Mouse (Mus musculus) adipose tissue, adult 10 weeks (tissue): ENCODE results near the gene Ergic1. TPM values are rescaled to one million over a fixed set of nuclear protein-coding genes. Genes with fewer than 3 reads are reported as not detected.

Source experiments
- polyA plus RNA-seq: library from polyadenylated mRNA; stranded (reverse); fragments of 350-450 nt; fragmentation: Illumina TruSeq; extraction: RNeasy Lipid Tissue Mini Kit (QIAGEN cat#74804); gene quantifications from one replicate; pipeline ENCODE4 v1.2.3, GENCODE M21; 2014; ENCODE audit warnings: low read depth, low replicate concordance

Gene Ergic1
- 165 TPM for polyA plus RNA-seq

GRCm38 (mm10) chr17:26561290-26561640 lies at the start of gene Ergic1:
Ergic1 (plus strand) TSS chr17:26561489.

GRCm38 (mm10) chr17:26561651-26562181 lies 427 bp downstream of the Ergic1 start, which contains the start of gene Dusp1:
Dusp1 (minus strand) TSS chr17:26562128.

GRCm38 (mm10) chr17:26662978-26663683 lies 101.8 kb downstream of the Ergic1 start, which contains the start of gene Atp6v0e:
Atp6v0e (plus strand) TSS chr17:26663231.

Other genes with a start within 250 kb of the Ergic1 start
- gene Neurl1b, start 146.7 kb upstream of the Ergic1 start, polyA plus RNA-seq, result 2.3 TPM
- 84.0 TPM for gene Dusp1, start 639 bp downstream of the Ergic1 start, polyA plus RNA-seq
- 277 TPM for gene Atp6v0e, start 101.7 kb downstream of the Ergic1 start, polyA plus RNA-seq
- gene Crebrf, start 154.2 kb downstream of the Ergic1 start, polyA plus RNA-seq, result 19.7 TPM
- gene Bnip1, start 219.6 kb downstream of the Ergic1 start, polyA plus RNA-seq, result 29.3 TPM